Mouse (Mus musculus) bone marrow macrophage, adult 2 months (primary cell): ENCODE data around the gene Dmbx1.

Source experiments
- CTCF ChIP-seq: IDR thresholded peaks from 2 replicates; pipeline ENCODE4 v1.5.1; 2012; ENCODE audit warnings: low read depth, mild to moderate bottlenecking, low read length, moderate library complexity
- POLR2A ChIP-seq: IDR thresholded peaks from 2 replicates; pipeline ENCODE4 v1.6.1; 2012; ENCODE audit warnings: mild to moderate bottlenecking, low read depth, low read length, borderline replicate concordance

- TF ChIP-seq POLR2A (no peak), CTCF (no peak)
These were observed 16.4 kb downstream of the Dmbx1 start for GRCm38 (mm10) chr4:115923262-115923880.
